16 mouse cellular contexts compared by ENCODE assay signal in the genomic region with DNA sequence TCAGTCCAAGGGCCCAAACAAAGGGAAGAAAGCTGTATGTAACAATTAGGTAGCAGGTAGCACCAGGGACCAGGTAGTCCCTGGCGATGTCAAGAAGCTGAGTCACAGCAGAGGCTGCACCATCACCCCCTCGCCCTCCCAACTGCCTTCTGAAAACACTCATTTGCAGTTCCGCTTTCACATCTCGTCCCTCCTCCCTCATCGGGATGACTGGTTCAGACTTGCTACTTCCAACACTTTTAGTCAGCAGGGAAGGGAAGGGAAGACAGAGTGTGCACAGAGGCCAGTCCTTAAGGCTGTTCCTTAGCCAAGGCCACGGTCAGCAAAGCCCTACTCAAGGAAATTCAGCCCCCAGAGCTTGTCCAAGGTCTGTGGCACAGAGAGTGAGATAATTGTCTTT. TPM values are rescaled to one million over a fixed set of nuclear protein-coding genes. Genes with fewer than 3 reads are reported as not detected.
DNase-seq lines count a peak whose midpoint lies in the region; ATAC-seq lines count a peak whose summit lies in the region.
"Had no signal": no experiment of that assay in that cellular context is flagged by ENCODE, and none has a peak within 500 bp of the region (broad histone marks: within the 10 kb centered on the region; RNA-seq: fewer than 3 reads in every experiment).

No protein-coding gene starts in this region.

- ATAC-seq in common myeloid progenitor, adult 5-6 weeks (replicated peaks; ENCODE audit: low read depth, poor library complexity, severe bottlenecking): peak; percentile 80
- ATAC-seq in monocyte, adult 5-6 weeks (replicated peaks; ENCODE audit: insufficient number of reproducible peaks, low FRiP score, low TSS enrichment, poor library complexity, severe bottlenecking): 0 out of 2 replicates have a peak, but pooled peaks have one; percentile 38
- ATAC-seq: midbrain, embryonic 15.5 days had no signal

- DNase-seq in heart, adult 11 months: peak; percentile 94
- no peak for DNase-seq in heart, postnatal 4 days
- DNase-seq in right cerebral cortex, adult 2 months (ENCODE audit: low spot score in 2 of 2): peak; percentile 36 to 40
- DNase-seq in right cerebral cortex, postnatal 25 days: no peak
- DNase-seq in kidney, adult 11 months: no peak
- DNase-seq: cerebellum, adult 2 months; embryo, embryonic 11 days; liver; thymus, adult 18-20 months had no signal

RNA-seq across cellular contexts. Expression of a gene that starts 10.8 kb away (rescaled TPM):
- not detected for total RNA-seq in heart, postnatal 4 days (2021)
- total RNA-seq in common myeloid progenitor, adult 5-6 weeks (2017): not detected in 2 replicates
- total RNA-seq in monocyte, adult 5-6 weeks (2017): not detected in 3 replicates
- total RNA-seq: heart, adult 18-20 months; heart, postnatal 25 days; layer of hippocampus, adult 2 months; left cerebral cortex, adult 8-10 months had no signal

Comparison
In these comparisons a context has a peak if more than half of its experiments do, and no peak if none do; other contexts are left out.
1. DNase-seq: peak in heart, adult 11 months (single experiment) and right cerebral cortex, adult 2 months (2 of 2); none in heart, postnatal 4 days (single experiment), right cerebral cortex, postnatal 25 days (single experiment) and kidney, adult 11 months (single experiment).